Mouse (Mus musculus): ENCODE data around the gene Cd34.

- TF ChIP-seq POLR2A (IDR thresholded peaks at IDR 0.05; ENCODE audit: control insufficient read depth, low read depth, low read length), result no peak
- TF ChIP-seq CTCF (IDR thresholded peaks at IDR 0.05; ENCODE audit: control insufficient read depth, insufficient read depth, insufficient replicate concordance, low read depth, low read length), result no peak
These were observed 18.4 kb downstream of the Cd34 start for GRCm38 (mm10) chr1:194957021-194957420.

All from testis, adult 2 months (tissue).